Comparison of ENCODE assay signal across 32 mouse cellular contexts in the genomic region with DNA sequence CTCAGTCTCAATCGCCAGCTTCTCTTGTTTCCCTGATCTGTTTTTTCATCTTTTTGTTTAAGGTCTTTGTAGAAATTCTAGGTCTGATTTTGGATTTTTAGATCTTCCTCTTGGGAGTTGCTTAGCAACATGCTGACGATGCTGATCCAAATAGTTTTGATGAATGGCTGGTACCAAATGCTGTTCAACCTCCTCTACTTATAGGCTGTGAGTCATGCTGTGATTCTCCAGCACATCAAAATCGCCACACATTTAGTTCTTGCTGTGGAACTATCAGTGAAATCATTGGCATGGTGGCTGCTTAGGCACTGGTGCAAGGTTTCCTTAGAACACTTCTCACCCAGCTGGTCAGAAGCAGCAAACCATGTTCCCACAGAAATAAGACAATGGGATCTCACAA. TPM values are rescaled to one million over a fixed set of nuclear protein-coding genes. Genes with fewer than 3 reads are reported as not detected.
"Had no signal": no experiment of that assay in that cellular context is flagged by ENCODE, and none has a peak within 500 bp of the region (broad histone marks: within the 10 kb centered on the region; RNA-seq: fewer than 3 reads in every experiment).

No protein-coding gene starts in this region.

- H3K27ac ChIP-seq: kidney, postnatal 0 days; layer of hippocampus, adult 2 months; limb, embryonic 10.5 days; limb, embryonic 13.5 days; liver, embryonic 12.5 days; liver, embryonic 15.5 days; lung, embryonic 15.5 days; midbrain, embryonic 10.5 days; midbrain, embryonic 13.5 days; neural tube, embryonic 13.5 days; stomach, postnatal 0 days had no signal

- H3K9me3 ChIP-seq: liver, embryonic 12.5 days; liver, embryonic 15.5 days; lung, embryonic 15.5 days; megakaryocyte, embryonic 14.5 days had no signal

- H3K4me3 ChIP-seq: layer of hippocampus, adult 2 months; limb, embryonic 10.5 days; limb, embryonic 13.5 days; liver, embryonic 12.5 days; liver, embryonic 15.5 days; lung, embryonic 15.5 days; megakaryocyte, embryonic 14.5 days; midbrain, embryonic 10.5 days; midbrain, embryonic 13.5 days; myocyte; neural tube, embryonic 13.5 days had no signal

- H3K36me3 ChIP-seq: limb, embryonic 10.5 days; limb, embryonic 13.5 days; liver, embryonic 12.5 days; liver, embryonic 15.5 days; lung, embryonic 15.5 days; midbrain, embryonic 10.5 days; midbrain, embryonic 13.5 days; neural tube, embryonic 13.5 days had no signal

- DNase-seq: kidney, adult 2 months; kidney, postnatal 25 days; layer of hippocampus, adult 9-11 months; liver; lung, adult 18-20 months; lung, postnatal 10 days; lung, postnatal 36 days; thymus, adult 2 months; thymus, postnatal 25 days had no signal

- H3K4me1 ChIP-seq: limb, embryonic 10.5 days; limb, embryonic 13.5 days; liver, embryonic 12.5 days; liver, embryonic 15.5 days; lung, embryonic 15.5 days; megakaryocyte, embryonic 14.5 days; midbrain, embryonic 10.5 days; midbrain, embryonic 13.5 days; neural tube, embryonic 13.5 days had no signal

- H3K27me3 ChIP-seq: limb, embryonic 13.5 days; liver, embryonic 12.5 days; liver, embryonic 15.5 days; lung, embryonic 15.5 days; megakaryocyte, embryonic 14.5 days; midbrain, embryonic 13.5 days; neural tube, embryonic 13.5 days had no signal

RNA-seq across cellular contexts. Expression of a gene that starts 15.0 kb away (rescaled TPM):
- total RNA-seq: layer of hippocampus, adult 2 months; layer of hippocampus, postnatal 25 days; left cerebral cortex, adult 8-10 months; monocyte, adult 5-6 weeks; neutrophil, adult 5-6 weeks had no signal
- polyA plus RNA-seq: intestine, embryonic 14.5 days; intestine, postnatal 0 days; kidney, adult 2 months; kidney, embryonic 14.5 days; kidney, postnatal 0 days; large intestine, adult 2 months; limb, embryonic 10.5 days; limb, embryonic 13.5 days; liver, embryonic 12.5 days; liver, embryonic 15.5 days; lung, embryonic 15.5 days; midbrain, embryonic 10.5 days; midbrain, embryonic 13.5 days; midbrain, embryonic 16.5 days; myocyte; neural tube, embryonic 13.5 days; stomach, embryonic 14.5 days; stomach, postnatal 0 days; thymus, adult 2 months had no signal

RNA-seq across cellular contexts. Expression of a gene that starts 37.0 kb away (rescaled TPM):
- total RNA-seq: monocyte, adult 5-6 weeks had no signal
